Mouse (Mus musculus) gastrocnemius, adult 2 months (tissue): ENCODE data around the gene Draxin. TPM values are rescaled to one million over a fixed set of nuclear protein-coding genes. Genes with fewer than 3 reads are reported as not detected.
A peak's percentile ranks its signal among the peaks of the same experiment; 100 is the strongest.

Experiments used
- DNase-seq: peaks from one replicate; pipeline ENCODE4 v3.0.0; 2022
- H3K27ac ChIP-seq: fragments of 200-600 bp; 2 replicates; pipeline ENCODE4 v1.8.1; 2022; ENCODE audit warnings: mild to moderate bottlenecking
- H3K4me3 ChIP-seq: fragments of 200-600 bp; 2 replicates; pipeline ENCODE4 v1.8.1; 2022; ENCODE audit warnings: mild to moderate bottlenecking, moderate library complexity
- CTCF ChIP-seq: fragments of 200-600 bp; IDR thresholded peaks from 2 replicates; pipeline ENCODE4 v1.8.1; 2022; ENCODE audit warnings: antibody characterized with exemption, mild to moderate bottlenecking, moderate library complexity
- intact Hi-C: fragments of 180-260 bp; cut with DNase I; formaldehyde crosslinking; loops from one replicate; pipeline ENCODE4 v1.15.1; 2025
- total RNA-seq, 2 experiments: library from RNA; stranded (reverse); gene quantifications; 2 replicates each; pipeline ENCODE4 v1.2.3; 2021

Gene Draxin
- total RNA-seq, 2 experiments from 2014 or later: 0.03 TPM; not detected in 1

DNA sequence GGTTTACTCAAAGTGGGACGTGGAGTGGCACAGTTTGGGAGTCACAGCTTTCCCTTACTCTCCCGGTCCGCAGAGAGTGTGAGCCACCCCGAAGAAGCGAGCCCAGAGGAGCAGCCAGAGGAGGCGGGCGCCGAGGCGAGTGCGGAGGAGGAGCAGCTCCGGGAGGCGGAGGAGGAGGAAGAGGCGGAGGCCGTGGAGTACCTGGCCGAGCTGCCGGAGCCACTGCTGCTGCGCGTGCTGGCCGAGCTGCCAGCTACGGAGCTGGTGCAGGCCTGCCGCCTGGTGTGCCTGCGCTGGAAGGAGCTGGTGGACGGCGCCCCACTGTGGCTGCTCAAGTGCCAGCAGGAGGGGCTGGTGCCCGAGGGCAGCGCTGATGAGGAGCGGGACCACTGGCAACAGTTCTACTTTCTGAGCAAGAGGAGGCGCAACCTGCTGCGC lies 33.5 kb upstream of the Draxin start:
- Histone ChIP-seq H3K4me3 (peak overlapping the region; percentile 66), H3K27ac (peak overlapping the region; percentile 62; the same call in 1 of the 2 replicates)
- DNase-seq: peak; percentile 90
- TF ChIP-seq CTCF: peak; percentile 89
- intact Hi-C loops: loop anchor here (1.0 kb wide), 2 partner anchors 24 to 50 kb away; no protein-coding TSS in a partner anchor

- peak; percentile 55 for DNase-seq
- intact Hi-C loops: no loop called here
- Histone ChIP-seq H3K27ac (peak within 1 kb of the TSS; percentile 90), H3K4me3 (peak within 1 kb of the TSS; percentile 79)
- TF ChIP-seq CTCF: no peak
These were observed 30.2 kb upstream of the Draxin start, which contains the start of the genes Fbxo44 and Fbxo2 for GRCm38 (mm10) chr4:148160436-148161390. Fbxo44 (minus strand) TSS chr4:148160482. Fbxo2 (plus strand) TSS chr4:148160621.

- 0 out of 2 replicates have a peak, but pooled peaks have one; percentile 17 for TF ChIP-seq CTCF
- H3K4me3 ChIP-seq: peak overlapping the region; percentile 79
- peak; percentile 94 for DNase-seq
- peak overlapping the region; percentile 90 for H3K27ac ChIP-seq
- intact Hi-C loops: loop anchor here (2.0 kb wide), 1 partner anchor 21 kb away; no protein-coding TSS in a partner anchor
These were observed 29.3 kb upstream of the Draxin start for GRCm38 (mm10) chr4:148159544-148160435.

DNA sequence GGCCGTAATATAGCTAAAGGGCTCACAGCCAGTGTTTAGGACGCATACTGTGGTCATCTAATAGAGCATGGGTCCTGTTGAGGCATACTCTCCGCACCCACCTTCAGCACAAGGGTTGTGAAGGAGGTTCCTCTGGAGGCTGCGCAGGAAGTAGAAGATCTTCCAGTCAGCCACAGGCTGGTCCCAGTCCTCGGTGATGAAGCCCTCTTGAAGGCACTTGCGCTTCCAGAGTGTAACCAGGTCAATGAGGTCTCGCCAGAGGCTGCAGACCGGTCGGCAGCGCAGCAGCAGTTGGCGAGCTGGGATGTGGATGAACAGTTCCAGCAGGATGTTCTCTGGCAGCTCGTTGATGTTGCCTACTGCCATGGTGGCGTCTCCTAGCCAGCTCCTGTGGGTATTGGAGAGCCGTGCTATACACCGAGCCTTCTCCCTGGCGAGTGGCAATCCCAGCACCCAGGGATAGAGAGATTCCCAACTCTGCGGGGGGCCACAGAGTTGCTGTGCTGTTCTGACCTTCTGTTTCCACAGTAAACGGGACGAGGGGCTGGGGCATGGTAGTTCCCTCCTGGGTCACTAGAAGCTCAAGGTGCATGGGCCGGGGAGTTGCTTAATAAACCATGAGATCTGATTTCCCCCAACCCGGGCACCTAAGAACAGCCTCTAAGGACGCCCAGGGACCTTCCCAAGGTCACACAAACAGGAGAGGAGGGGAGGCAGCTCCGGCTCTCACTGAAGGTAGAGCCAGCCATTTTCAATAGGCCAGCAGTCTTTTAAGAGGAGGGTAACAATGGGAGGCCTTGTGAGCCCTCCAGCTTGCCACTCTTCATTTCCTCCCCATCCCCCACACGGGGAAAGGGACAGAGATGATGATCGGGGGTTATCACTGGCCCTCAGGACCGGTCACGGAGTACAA lies 28.2 kb upstream of the Draxin start:
- Histone ChIP-seq H3K27ac (peak overlapping the region; percentile 90), H3K4me3 (peak overlapping the region; percentile 79)
- DNase-seq: peak; percentile 18
- no peak for TF ChIP-seq CTCF
- intact Hi-C loops: loop anchor here (2.0 kb wide), 1 partner anchor 20 kb away; no protein-coding TSS in a partner anchor

- H3K4me3 ChIP-seq: no peak overlapping the region
- H3K27ac ChIP-seq: no peak overlapping the region
- intact Hi-C loops: no loop called here
- peak; percentile 17 for DNase-seq
- peak; percentile 66 for TF ChIP-seq CTCF
These were observed 24.5 kb upstream of the Draxin start for GRCm38 (mm10) chr4:148154982-148155381.

- Histone ChIP-seq H3K27ac (no peak overlapping the region), H3K4me3 (no peak overlapping the region)
- intact Hi-C loops: no loop called here
- DNase-seq: peak; percentile 6
- TF ChIP-seq CTCF: no peak
These were observed 23.5 kb upstream of the Draxin start for GRCm38 (mm10) chr4:148154006-148154405.

DNA sequence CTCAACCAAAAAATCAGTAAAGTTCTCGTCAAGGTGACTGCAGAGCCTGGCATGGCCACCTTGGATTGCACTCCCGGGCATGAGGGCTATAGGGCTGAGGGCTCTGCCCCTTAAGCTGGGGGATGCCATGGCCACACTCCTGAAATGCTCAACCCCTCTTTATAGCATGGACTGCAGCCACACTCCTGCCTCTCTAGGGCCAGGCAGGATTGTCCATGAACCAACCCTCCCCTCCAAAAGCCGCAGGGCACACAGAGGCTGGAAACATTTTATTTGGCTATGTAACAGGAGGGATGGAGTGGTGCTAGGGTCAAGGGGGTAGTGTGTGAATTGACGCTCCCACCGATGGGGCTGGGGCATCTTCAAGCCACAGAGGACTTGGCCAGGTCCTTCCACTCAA lies 22.0 kb upstream of the Draxin start:
- peak; percentile 24 for DNase-seq
- intact Hi-C loops: no loop called here
- Histone ChIP-seq H3K4me3 (no peak overlapping the region), H3K27ac (peak overlapping the region; percentile 100)
- TF ChIP-seq CTCF: no peak

- TF ChIP-seq CTCF: peak; percentile 66
- H3K27ac ChIP-seq: peak within 1 kb of the TSS; percentile 100
- intact Hi-C loops: no loop called here
These were observed 21.0 kb upstream of the Draxin start, which contains the start of gene Fbxo6 for GRCm38 (mm10) chr4:148151267-148152168. Fbxo6 (minus strand) TSS chr4:148152140.

GRCm38 (mm10) chr4:148150953-148151266 lies 20.4 kb upstream of the Draxin start:
- intact Hi-C loops: no loop called here

More at GRCm38 (mm10) chr4:148151267-148152168, 21.0 kb upstream of the Draxin start, which contains the start of gene Fbxo6:
- H3K4me3 ChIP-seq: peak within 1 kb of the TSS; percentile 95
- peak; percentile 95 for DNase-seq

GRCm38 (mm10) chr4:148150242-148150641 lies 19.7 kb upstream of the Draxin start:
- no peak for DNase-seq
- Histone ChIP-seq H3K27ac (peak overlapping the region; percentile 100), H3K4me3 (no peak overlapping the region)
- no peak for TF ChIP-seq CTCF
- intact Hi-C loops: no loop called here

More at GRCm38 (mm10) chr4:148150953-148151266, 20.4 kb upstream of the Draxin start:
- peak overlapping the region; percentile 95 for H3K4me3 ChIP-seq
- peak overlapping the region; percentile 100 for H3K27ac ChIP-seq
- DNase-seq: no peak
- TF ChIP-seq CTCF: no peak
